Mouse (Mus musculus): ENCODE measurements around the gene Plekho1. TPM values are rescaled to one million over a fixed set of nuclear protein-coding genes. Genes with fewer than 3 reads are reported as not detected.
"Not testable (repeated sequence)": the region's sequence is repeated elsewhere in the genome, so short reads cannot be mapped to it uniquely, and the experiment has no call there.

Gene Plekho1
- 91.3 and 95.1 TPM in 2 replicates for polyA plus RNA-seq (2016; fragmentation: Nextera tagmentation; extraction: Ambion mirVana)

DNA sequence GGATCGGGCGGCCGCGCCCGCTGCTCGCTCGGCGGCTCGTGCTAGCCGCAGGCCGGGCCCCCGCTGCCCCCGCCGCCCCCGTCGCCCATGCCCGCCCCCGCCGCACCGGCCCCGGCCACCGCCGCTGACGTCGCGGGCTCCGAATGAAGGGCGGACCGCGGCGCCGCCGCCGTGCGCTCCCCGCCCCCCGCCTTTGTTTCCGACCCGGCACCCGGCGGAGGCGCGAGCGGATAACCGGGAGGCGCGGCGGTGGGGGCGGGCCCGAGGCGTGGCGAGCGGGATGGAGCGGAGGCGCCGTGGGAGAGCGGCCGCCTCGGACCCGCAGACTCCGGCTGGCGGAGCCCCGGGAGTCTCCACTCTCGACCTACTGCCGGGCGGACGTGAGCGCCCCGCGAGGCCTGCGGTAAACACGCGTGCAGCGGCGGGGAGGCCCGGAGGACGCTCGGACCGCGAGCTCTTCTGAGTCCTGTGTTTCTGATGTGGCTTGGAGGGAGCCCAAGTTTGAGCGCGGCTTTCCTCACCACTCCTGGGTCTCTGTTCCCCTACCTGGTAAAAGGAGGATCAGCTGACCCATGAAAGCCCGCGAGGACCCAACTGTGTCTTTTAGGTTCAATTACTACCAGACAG is at the start of gene Plekho1:
Plekho1 (minus strand) TSS at position 200 of the 627 bp plus-strand sequence.
- peaks cover 32% of the 10 kb centered on the region for H3K36me3 ChIP-seq (replicated peaks)
- peak; percentile 84 for ATAC-seq (ENCODE audit: low FRiP score)
- under 1% methylated on average over 63 of the region's 84 CpGs for WGBS
- no peaks in the 10 kb centered on the region for H3K9me3 ChIP-seq
- peak within 1 kb of the TSS; percentile 99 for H3K27ac ChIP-seq
- peaks cover 50% of the 10 kb centered on the region for H3K4me1 ChIP-seq
- H3K9ac ChIP-seq = peak within 1 kb of the TSS; percentile 99
- H3K4me3 ChIP-seq (replicated peaks) = peak within 1 kb of the TSS; percentile 82
- no peaks in the 10 kb centered on the region for H3K27me3 ChIP-seq
- H3K4me2 ChIP-seq = peak within 1 kb of the TSS; percentile 75

DNA sequence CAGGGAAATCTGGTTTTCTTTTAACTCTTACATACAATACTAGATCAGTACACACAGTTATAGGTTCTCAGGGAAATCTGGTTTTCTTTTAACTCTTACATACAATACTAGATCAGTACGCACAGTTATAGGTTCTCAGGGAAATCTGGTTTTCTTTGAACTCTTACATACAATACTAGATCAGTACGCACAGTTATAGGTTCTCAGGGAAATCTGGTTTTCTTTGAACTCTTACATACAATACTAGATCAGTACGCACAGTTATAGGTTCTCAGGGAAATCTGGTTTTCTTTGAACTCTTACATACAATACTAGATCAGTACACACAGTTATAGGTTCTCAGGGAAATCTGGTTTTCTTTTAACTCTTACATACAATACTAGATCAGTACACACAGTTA is 48.8 kb upstream of the Plekho1 start:
- not testable (repeated sequence) for H3K9ac ChIP-seq

DNA sequence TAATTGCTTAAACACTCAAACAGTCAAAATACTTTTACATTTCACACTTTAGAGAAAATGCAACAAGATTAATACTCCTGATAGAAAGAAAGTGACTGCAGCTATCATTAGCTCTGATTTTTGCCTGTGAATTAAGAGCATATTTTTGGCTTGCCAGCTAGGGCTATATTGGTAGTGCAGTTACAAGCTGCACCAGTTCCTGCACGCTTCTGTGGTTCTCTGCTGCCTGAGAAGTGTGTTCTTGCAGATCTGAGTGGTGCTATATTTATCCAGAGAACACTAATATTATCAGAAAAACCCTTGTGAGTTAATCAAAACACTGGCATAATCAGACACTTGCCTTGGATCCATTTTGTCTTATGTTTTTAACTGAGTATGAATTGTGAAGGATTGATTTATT is 47.3 kb upstream of the Plekho1 start:
- Histone ChIP-seq H3K4me3 (replicated peaks) (no peak overlapping the region), H3K36me3 (replicated peaks) (peaks cover 23% of the 10 kb centered on the region), H3K9me3 (no peaks in the 10 kb centered on the region), H3K9ac (no peak overlapping the region), H3K27ac (no peak overlapping the region), H3K4me1 (no peaks in the 10 kb centered on the region), H3K4me2 (no peak overlapping the region), H3K27me3 (no peaks in the 10 kb centered on the region)
- 78% methylated on average over 1 of the region's 1 CpGs for WGBS
- ATAC-seq (ENCODE audit: low FRiP score) = no peak

More for the DNA sequence above, 48.8 kb upstream of the Plekho1 start:
- not testable (repeated sequence) for H3K9me3 ChIP-seq; H3K27me3 ChIP-seq; H3K27ac ChIP-seq; H3K4me3 ChIP-seq (replicated peaks); H3K4me2 ChIP-seq; ATAC-seq (ENCODE audit: low FRiP score); H3K4me1 ChIP-seq
- WGBS = 88% methylated on average over 3 of the region's 3 CpGs
- peaks cover 23% of the 10 kb centered on the region for H3K36me3 ChIP-seq (replicated peaks)

DNA sequence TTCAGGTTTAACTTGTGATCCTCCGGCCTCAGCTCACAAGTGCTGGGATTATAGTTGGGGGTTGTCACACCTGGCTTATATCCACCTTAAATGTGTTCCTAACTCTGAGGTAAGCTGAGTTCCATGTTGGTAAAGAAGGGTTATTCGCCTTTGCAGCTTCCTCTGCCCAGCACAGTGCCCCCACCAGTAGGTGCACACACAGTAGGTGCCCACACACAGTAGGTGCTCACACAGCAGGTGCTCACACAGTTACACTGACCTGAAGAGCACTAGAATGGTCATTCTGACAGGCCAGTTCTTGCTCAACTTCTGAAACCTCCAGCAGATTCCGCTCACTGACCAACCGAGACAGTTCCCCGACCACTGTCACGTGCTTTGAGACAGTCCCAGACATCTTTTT is 45.3 kb upstream of the Plekho1 start:
- Histone ChIP-seq H3K4me1 (no peaks in the 10 kb centered on the region), H3K9ac (no peak overlapping the region), H3K4me3 (replicated peaks) (no peak overlapping the region), H3K36me3 (replicated peaks) (peaks cover 16% of the 10 kb centered on the region), H3K9me3 (no peaks in the 10 kb centered on the region), H3K27me3 (no peaks in the 10 kb centered on the region), H3K4me2 (no peak overlapping the region), H3K27ac (no peak overlapping the region)
- 94% methylated on average over 6 of the region's 6 CpGs for WGBS
- no peak for ATAC-seq (ENCODE audit: low FRiP score)

DNA sequence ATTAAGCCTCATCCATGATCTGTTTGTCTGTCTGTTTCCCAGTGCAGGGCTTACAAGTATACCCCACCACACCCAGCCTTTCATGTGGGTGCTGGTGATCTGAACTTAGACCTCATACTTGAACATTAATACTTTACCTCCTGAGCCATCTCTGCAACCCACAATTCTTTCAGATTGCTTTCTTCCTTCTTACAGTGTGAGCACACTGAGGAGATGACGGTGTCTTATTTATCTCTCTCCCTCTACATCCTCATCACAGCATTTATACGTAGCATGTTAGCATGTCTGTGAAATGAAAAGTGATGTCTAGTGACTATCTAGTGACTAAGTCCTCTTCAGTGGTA is 44.8 kb upstream of the Plekho1 start:
- Histone ChIP-seq H3K27ac (no peak overlapping the region), H3K36me3 (replicated peaks) (peaks cover 12% of the 10 kb centered on the region), H3K4me2 (no peak overlapping the region), H3K9ac (no peak overlapping the region), H3K9me3 (no peaks in the 10 kb centered on the region), H3K4me3 (replicated peaks) (no peak overlapping the region), H3K4me1 (no peaks in the 10 kb centered on the region), H3K27me3 (no peaks in the 10 kb centered on the region)
- 100% methylated on average over 2 of the region's 2 CpGs for WGBS
- ATAC-seq (ENCODE audit: low FRiP score) = no peak

DNA sequence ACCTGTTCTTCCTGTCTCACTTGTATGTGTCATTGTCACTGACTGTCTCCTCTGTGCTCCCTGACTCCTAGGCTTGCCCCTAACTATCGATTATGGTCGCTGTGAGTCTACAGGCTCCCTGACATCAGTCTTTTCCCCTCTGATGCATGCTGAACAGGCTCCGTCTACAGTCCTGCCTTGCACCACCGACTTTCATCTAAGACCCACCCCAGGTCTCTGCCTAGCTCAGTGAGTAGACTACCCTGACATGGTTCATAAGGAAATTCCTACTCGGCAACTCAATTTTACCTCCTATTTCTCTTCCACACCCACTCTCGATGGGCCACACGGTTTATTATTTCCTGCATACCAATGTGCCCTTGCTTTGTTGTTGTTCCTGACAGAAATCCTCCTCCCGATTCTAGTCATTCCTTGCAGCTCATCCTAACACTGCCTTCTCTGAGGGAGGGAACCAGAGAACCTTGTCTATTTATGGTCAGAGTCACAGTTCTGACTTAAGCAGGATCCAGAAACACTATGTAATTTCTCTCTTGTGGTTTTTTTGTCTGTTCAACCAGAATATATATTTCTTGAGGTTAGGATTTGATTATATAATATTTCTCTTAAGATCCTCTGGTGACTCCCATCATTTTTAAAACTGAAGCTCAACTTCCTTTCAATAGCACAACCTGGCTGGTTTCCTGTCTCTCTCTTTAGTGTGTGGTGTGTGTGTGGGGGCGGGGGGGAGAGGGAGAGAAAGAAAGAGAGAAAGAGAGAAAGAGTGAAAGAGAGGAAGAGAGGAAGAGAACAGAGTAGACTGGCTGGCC is 44.3 kb upstream of the Plekho1 start:
- no peak overlapping the region for H3K4me3 ChIP-seq (replicated peaks)
- ATAC-seq (ENCODE audit: low FRiP score) = no peak
- H3K4me1 ChIP-seq = no peaks in the 10 kb centered on the region
- no peaks in the 10 kb centered on the region for H3K9me3 ChIP-seq
- WGBS = 84% methylated on average over 9 of the region's 9 CpGs
- no peak overlapping the region for H3K27ac ChIP-seq
- H3K4me2 ChIP-seq = no peak overlapping the region
- H3K9ac ChIP-seq = no peak overlapping the region
- peaks cover 11% of the 10 kb centered on the region for H3K36me3 ChIP-seq (replicated peaks)
- no peaks in the 10 kb centered on the region for H3K27me3 ChIP-seq

DNA sequence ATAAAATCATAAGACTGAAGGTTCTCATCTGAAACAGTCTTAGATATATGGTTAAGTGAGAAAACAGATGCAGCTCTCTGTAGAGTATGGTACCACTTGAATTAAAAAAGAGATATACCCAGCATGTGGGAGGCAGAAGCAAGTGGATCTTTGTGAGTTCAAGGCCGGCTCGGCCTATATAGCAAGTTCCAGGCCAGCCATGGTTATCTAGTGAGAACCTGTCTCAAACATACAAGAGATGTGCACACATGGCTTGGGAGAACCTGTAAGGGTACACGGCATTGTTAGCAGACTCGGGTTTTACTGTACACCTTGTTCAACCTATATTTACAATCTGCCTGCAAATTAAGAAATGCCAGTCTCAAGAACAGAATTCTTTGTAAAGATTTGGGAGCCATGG is 43.0 kb upstream of the Plekho1 start:
- WGBS = 96% methylated on average over 4 of the region's 4 CpGs
- no peak overlapping the region for H3K9ac ChIP-seq
- ATAC-seq (ENCODE audit: low FRiP score) = no peak
- no peak overlapping the region for H3K4me3 ChIP-seq (replicated peaks)
- H3K4me2 ChIP-seq = no peak overlapping the region
- H3K4me1 ChIP-seq = no peaks in the 10 kb centered on the region
- H3K27me3 ChIP-seq = no peaks in the 10 kb centered on the region
- no peaks in the 10 kb centered on the region for H3K9me3 ChIP-seq
- no peak overlapping the region for H3K27ac ChIP-seq
- H3K36me3 ChIP-seq (replicated peaks) = peaks cover 10% of the 10 kb centered on the region; the same call in 1 of the 2 replicates

DNA sequence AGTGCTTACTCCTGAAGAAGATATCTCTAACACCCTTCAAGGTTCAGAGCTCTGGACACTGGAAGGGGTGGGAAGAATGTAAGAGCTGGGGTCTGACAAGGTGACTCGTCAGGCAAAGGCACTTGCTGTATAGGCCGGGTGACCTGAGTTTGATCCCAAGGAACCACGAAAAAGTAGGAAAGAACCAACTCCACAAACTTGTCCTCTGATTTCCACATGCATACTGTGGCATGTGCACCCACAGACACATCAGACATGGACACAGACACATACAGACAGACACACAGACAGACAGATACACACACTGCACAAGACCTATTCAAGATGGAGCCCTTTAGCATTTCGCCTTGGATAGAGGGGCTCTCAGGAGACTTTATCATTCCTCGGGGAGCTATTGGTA is 42.4 kb upstream of the Plekho1 start:
- Histone ChIP-seq H3K9me3 (no peaks in the 10 kb centered on the region), H3K36me3 (replicated peaks) (peaks cover 10% of the 10 kb centered on the region; the same call in 1 of the 2 replicates), H3K9ac (no peak overlapping the region), H3K4me1 (no peaks in the 10 kb centered on the region), H3K27ac (no peak overlapping the region), H3K27me3 (no peaks in the 10 kb centered on the region), H3K4me3 (replicated peaks) (no peak overlapping the region), H3K4me2 (no peak overlapping the region)
- 80% methylated on average over 5 of the region's 5 CpGs for WGBS
- no peak for ATAC-seq (ENCODE audit: low FRiP score)

DNA sequence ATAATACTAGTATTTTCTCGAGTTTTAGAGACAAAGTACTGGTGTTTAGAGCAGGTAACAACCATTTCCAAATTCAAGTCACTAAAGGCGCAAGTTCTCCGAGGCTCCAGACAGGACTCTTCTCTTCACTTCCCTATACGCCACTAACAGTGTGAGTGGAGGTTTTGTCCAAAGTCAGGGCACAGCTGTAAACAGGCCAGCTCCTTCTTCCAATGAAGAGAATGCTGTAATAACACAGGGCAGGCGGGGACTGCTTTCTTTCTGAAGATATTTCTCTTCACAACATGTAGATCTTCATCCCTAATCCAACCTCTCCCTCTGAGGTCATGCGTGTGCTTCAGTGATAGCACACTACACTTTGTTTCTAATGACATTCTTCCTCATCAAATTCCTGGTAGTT is 41.0 kb upstream of the Plekho1 start:
- no peak overlapping the region for H3K4me2 ChIP-seq
- ATAC-seq (ENCODE audit: low FRiP score) = no peak
- no peaks in the 10 kb centered on the region for H3K27me3 ChIP-seq
- no peak overlapping the region for H3K4me3 ChIP-seq (replicated peaks)
- H3K4me1 ChIP-seq = no peaks in the 10 kb centered on the region
- no peak overlapping the region for H3K27ac ChIP-seq
- H3K36me3 ChIP-seq (replicated peaks) = 0 out of 2 replicates have a peak, but pooled peaks cover 15% of the 10 kb centered on the region
- no peak overlapping the region for H3K9ac ChIP-seq
- WGBS = 94% methylated on average over 6 of the region's 6 CpGs
- no peaks in the 10 kb centered on the region for H3K9me3 ChIP-seq

DNA sequence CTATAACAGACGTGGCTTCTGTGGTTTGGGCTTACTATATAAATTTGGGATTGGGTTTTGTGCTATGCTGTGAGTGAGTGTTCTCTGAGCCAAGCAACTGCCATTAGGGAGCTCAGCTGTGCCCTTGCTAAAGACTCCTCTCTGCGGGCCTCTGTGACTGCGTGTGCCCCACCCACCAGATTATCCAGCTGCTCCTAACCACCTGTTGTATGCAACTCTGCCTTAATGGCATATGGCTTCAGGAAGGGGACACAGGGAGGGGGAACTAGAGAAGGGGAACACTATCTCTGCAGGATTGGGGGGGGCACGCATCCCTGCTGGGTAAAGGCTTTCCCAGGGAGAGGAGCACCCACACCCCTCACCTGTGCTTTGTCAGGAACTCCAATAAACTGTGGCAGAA is 37.2 kb upstream of the Plekho1 start:
- Histone ChIP-seq H3K4me1 (no peaks in the 10 kb centered on the region), H3K27ac (no peak overlapping the region), H3K4me2 (no peak overlapping the region), H3K36me3 (replicated peaks) (peaks cover 18% of the 10 kb centered on the region; the same call in 1 of the 2 replicates), H3K9ac (no peak overlapping the region), H3K9me3 (no peaks in the 10 kb centered on the region), H3K27me3 (no peaks in the 10 kb centered on the region), H3K4me3 (replicated peaks) (no peak overlapping the region)
- 83% methylated on average over 4 of the region's 4 CpGs for WGBS
- no peak for ATAC-seq (ENCODE audit: low FRiP score)

DNA sequence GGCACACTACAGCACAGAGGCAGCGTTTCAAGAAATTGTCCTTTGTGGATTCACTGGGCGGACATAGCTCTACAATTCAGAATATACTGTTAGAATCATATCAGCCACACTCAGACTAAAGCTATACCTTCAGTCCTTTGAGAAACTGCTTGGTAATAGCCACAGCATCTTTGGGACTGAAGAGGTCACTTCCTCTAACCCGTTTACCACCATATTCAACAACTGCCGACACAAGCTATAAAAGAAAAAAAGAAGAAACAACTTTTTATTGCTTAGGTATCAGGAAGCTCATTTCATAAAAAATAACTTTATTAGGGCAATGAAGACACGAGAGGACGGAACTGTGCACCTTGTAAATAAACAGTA is 36.8 kb upstream of the Plekho1 start:
- Histone ChIP-seq H3K36me3 (replicated peaks) (peaks cover 18% of the 10 kb centered on the region; the same call in 1 of the 2 replicates), H3K9ac (no peak overlapping the region), H3K27me3 (no peaks in the 10 kb centered on the region), H3K4me3 (replicated peaks) (no peak overlapping the region), H3K4me2 (no peak overlapping the region), H3K9me3 (no peaks in the 10 kb centered on the region), H3K27ac (no peak overlapping the region), H3K4me1 (no peaks in the 10 kb centered on the region)
- ATAC-seq (ENCODE audit: low FRiP score) = no peak
- 92% methylated on average over 6 of the region's 6 CpGs for WGBS

DNA sequence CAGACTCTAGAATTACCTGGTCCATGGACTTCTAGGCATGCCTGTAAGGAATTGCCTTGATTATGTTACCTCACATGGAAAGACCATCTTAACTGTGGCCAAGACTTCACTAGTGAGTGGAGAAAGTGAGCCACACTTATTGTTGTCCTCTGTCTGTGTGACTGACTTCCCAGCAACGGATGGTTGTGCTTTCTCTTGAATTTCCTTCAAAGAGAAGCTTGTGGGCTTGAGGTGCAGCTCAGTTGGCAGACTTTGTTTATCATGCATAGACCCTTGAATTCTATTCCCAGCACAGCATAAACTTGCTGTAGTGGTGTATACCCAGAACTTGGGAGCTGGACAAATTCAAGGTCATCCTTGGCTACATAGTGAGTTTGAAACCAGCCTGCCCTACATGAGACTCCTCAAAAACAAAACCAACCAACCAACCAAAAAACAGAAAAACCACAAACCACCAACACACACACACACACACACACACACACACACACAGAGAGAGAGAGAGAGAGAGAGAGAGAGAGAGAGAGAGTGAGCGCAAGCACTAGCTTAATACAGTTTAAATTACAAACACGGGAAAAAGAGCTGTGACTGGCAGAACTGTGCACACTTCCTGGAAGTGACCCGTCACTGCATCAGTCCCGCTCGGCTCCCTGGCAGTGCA is 36.3 kb upstream of the Plekho1 start:
- WGBS = 86% methylated on average over 6 of the region's 6 CpGs
- H3K36me3 ChIP-seq (replicated peaks) = peaks cover 18% of the 10 kb centered on the region; the same call in 1 of the 2 replicates
- no peak overlapping the region for H3K4me2 ChIP-seq
- H3K27me3 ChIP-seq = no peaks in the 10 kb centered on the region
- H3K27ac ChIP-seq = no peak overlapping the region
- no peak for ATAC-seq (ENCODE audit: low FRiP score)
- H3K9me3 ChIP-seq = no peaks in the 10 kb centered on the region
- no peak overlapping the region for H3K4me3 ChIP-seq (replicated peaks)
- no peaks in the 10 kb centered on the region for H3K4me1 ChIP-seq
- no peak overlapping the region for H3K9ac ChIP-seq
